Mouse (Mus musculus): Measurements from ENCODE around the gene Mpzl2.

DNA sequence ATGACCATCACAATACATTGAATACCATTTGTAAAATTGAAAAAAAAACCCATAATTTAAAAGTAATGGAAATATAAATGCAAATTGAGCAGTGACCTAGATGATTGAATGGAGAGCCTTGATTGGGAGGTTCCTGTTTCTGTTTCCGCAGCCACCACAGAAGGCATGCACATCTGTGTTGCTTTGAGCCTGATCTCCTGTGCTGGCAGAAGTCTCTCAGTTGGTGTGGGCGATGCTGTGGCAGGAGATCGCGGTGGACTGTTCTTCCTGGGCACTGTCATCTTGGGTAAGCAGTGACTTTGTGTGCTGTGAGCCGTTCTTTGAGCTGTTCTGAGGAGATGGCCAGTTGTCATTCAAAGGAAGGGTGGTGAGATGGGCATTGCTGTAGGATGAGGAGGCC is 39.4 kb downstream of the Mpzl2 start, which contains the start of gene Jaml:
- TF ChIP-seq MAFK (IDR thresholded peaks at IDR 0.05; ENCODE audit: borderline replicate concordance, low read depth, low read length), result no peak
- TF ChIP-seq CTCF (IDR thresholded peaks at IDR 0.05 in 2 of 3, conservative IDR thresholded peaks at IDR 0.05 in 1 of 3; ENCODE audit: control insufficient read depth in 1 of 3, insufficient read depth in 1 of 3, low read depth in 2 of 3, low read length in 3 of 3, poor library complexity in 1 of 3, severe bottlenecking in 1 of 3), result no peak
- no peak for TF ChIP-seq POLR2A (IDR thresholded peaks at IDR 0.05; ENCODE audit: control insufficient read depth in 1 of 2, insufficient read depth in 1 of 2, low read depth in 1 of 2, low read length in 2 of 2, poor library complexity in 1 of 2)
- TF ChIP-seq EP300 (IDR thresholded peaks at IDR 0.05; ENCODE audit: low read depth in 1 of 2, low read length in 2 of 2), result no peak
- TF ChIP-seq RCOR1 (IDR thresholded peaks at IDR 0.05; ENCODE audit: low read depth, low read length), result no peak
